Mouse (Mus musculus): ENCODE results near the gene Tmbim1. TPM values are rescaled to one million over a fixed set of nuclear protein-coding genes. Genes with fewer than 3 reads are reported as not detected.
A peak's percentile ranks its signal among the peaks of the same experiment; 100 is the strongest.
"Not testable (repeated sequence)": the region's sequence is repeated elsewhere in the genome, so short reads cannot be mapped to it uniquely, and the experiment has no call there.

The Tmbim1 gene
- polyA plus RNA-seq, 1 experiment from 2014 or later, result 13.4 TPM

- Histone ChIP-seq H3K9ac (no peak overlapping the region), H3K27ac (no peak overlapping the region), H3K27me3 (no peaks in the 10 kb centered on the region), H3K4me3 (no peak overlapping the region), H3K4me1 (peaks cover 21% of the 10 kb centered on the region), H3K36me3 (0 out of 2 replicates have a peak, but pooled peaks cover 3% of the 10 kb centered on the region), H3K4me2 (replicated peaks) (no peak overlapping the region), H3K9me3 (replicated peaks) (no peaks in the 10 kb centered on the region)
- 70% methylated on average over 5 of the region's 5 CpGs for WGBS
- ATAC-seq (ENCODE audit: low FRiP score), result no peak
Observed at GRCm38 (mm10) chr1:74338013-74338412, 32.6 kb upstream of the Tmbim1 start.

- no peaks in the 10 kb centered on the region for H3K27me3 ChIP-seq
- 78% methylated on average over 3 of the region's 3 CpGs for WGBS
- no peak overlapping the region for H3K27ac ChIP-seq
- no peak overlapping the region for H3K9ac ChIP-seq
- H3K4me1 ChIP-seq, result peaks cover 21% of the 10 kb centered on the region
- 0 out of 2 replicates have a peak, but pooled peaks cover 3% of the 10 kb centered on the region for H3K36me3 ChIP-seq
- H3K4me2 ChIP-seq (replicated peaks), result no peak overlapping the region
- no peak for ATAC-seq (ENCODE audit: low FRiP score)
- H3K4me3 ChIP-seq, result no peak overlapping the region
- no peaks in the 10 kb centered on the region for H3K9me3 ChIP-seq (replicated peaks)
Observed at GRCm38 (mm10) chr1:74337241-74337771, 31.9 kb upstream of the Tmbim1 start.

GRCm38 (mm10) chr1:74335436-74336170 lies 30.2 kb upstream of the Tmbim1 start:
- Histone ChIP-seq H3K9me3 (replicated peaks) (no peaks in the 10 kb centered on the region), H3K4me1 (peaks cover 26% of the 10 kb centered on the region), H3K36me3 (0 out of 2 replicates have a peak, but pooled peaks cover 3% of the 10 kb centered on the region), H3K4me2 (replicated peaks) (no peak overlapping the region), H3K9ac (no peak overlapping the region), H3K27me3 (no peaks in the 10 kb centered on the region), H3K27ac (no peak overlapping the region), H3K4me3 (no peak overlapping the region)
- 76% methylated on average over 6 of the region's 6 CpGs for WGBS
- ATAC-seq (ENCODE audit: low FRiP score), result no peak

GRCm38 (mm10) chr1:74335033-74335432 lies 29.6 kb upstream of the Tmbim1 start:
- WGBS, result 63% methylated on average over 4 of the region's 4 CpGs
- no peak for ATAC-seq (ENCODE audit: low FRiP score)
- H3K27me3 ChIP-seq, result no peaks in the 10 kb centered on the region
- no peak overlapping the region for H3K27ac ChIP-seq
- peaks cover 26% of the 10 kb centered on the region for H3K4me1 ChIP-seq
- no peak overlapping the region for H3K4me3 ChIP-seq
- H3K9ac ChIP-seq, result no peak overlapping the region
- H3K36me3 ChIP-seq, result no peaks in the 10 kb centered on the region
- no peak overlapping the region for H3K4me2 ChIP-seq (replicated peaks)
- H3K9me3 ChIP-seq (replicated peaks), result no peaks in the 10 kb centered on the region

- H3K27ac ChIP-seq, result no peak overlapping the region
- H3K4me3 ChIP-seq, result no peak overlapping the region
- no peak overlapping the region for H3K4me2 ChIP-seq (replicated peaks)
- H3K27me3 ChIP-seq, result no peaks in the 10 kb centered on the region
- H3K9me3 ChIP-seq (replicated peaks), result no peaks in the 10 kb centered on the region
- 79% methylated on average over 3 of the region's 3 CpGs for WGBS
- no peak overlapping the region for H3K9ac ChIP-seq
- H3K4me1 ChIP-seq, result peaks cover 26% of the 10 kb centered on the region
- no peak for ATAC-seq (ENCODE audit: low FRiP score)
- no peaks in the 10 kb centered on the region for H3K36me3 ChIP-seq
Observed at GRCm38 (mm10) chr1:74334607-74335006, 29.2 kb upstream of the Tmbim1 start.

GRCm38 (mm10) chr1:74332930-74333329 lies 27.5 kb upstream of the Tmbim1 start:
- no peaks in the 10 kb centered on the region for H3K27me3 ChIP-seq
- peak; percentile 5; the same call in 1 of the 2 replicates for ATAC-seq (ENCODE audit: low FRiP score)
- peak overlapping the region; percentile 72 for H3K4me2 ChIP-seq (replicated peaks)
- peak overlapping the region; percentile 79 for H3K27ac ChIP-seq
- under 1% methylated on average over 9 of the region's 9 CpGs for WGBS
- H3K9ac ChIP-seq, result peak overlapping the region; percentile 72
- H3K9me3 ChIP-seq (replicated peaks), result no peaks in the 10 kb centered on the region
- peaks cover 26% of the 10 kb centered on the region for H3K4me1 ChIP-seq
- H3K36me3 ChIP-seq, result no peaks in the 10 kb centered on the region; the same call in 1 of the 2 replicates
- H3K4me3 ChIP-seq, result peak overlapping the region; percentile 40

- H3K36me3 ChIP-seq, result no peaks in the 10 kb centered on the region; the same call in 1 of the 2 replicates
- H3K4me3 ChIP-seq, result peak overlapping the region; percentile 40
- peak; percentile 98 for ATAC-seq (ENCODE audit: low FRiP score)
Observed at GRCm38 (mm10) chr1:74332241-74332763, 26.9 kb upstream of the Tmbim1 start.

GRCm38 (mm10) chr1:74331046-74331681 lies 25.7 kb upstream of the Tmbim1 start:
- WGBS, result 76% methylated on average over 4 of the region's 4 CpGs
- H3K9me3 ChIP-seq (replicated peaks), result no peaks in the 10 kb centered on the region

More at GRCm38 (mm10) chr1:74332241-74332763, 26.9 kb upstream of the Tmbim1 start:
- Histone ChIP-seq H3K27me3 (no peaks in the 10 kb centered on the region), H3K4me1 (peaks cover 26% of the 10 kb centered on the region), H3K9ac (peak overlapping the region; percentile 72), H3K27ac (peak overlapping the region; percentile 79), H3K4me2 (replicated peaks) (peak overlapping the region; percentile 72), H3K9me3 (replicated peaks) (no peaks in the 10 kb centered on the region)
- whole genome bisulfite sequencing, result 0% methylated on average over 36 of the region's 36 CpGs

GRCm38 (mm10) chr1:74329899-74330431 lies 24.5 kb upstream of the Tmbim1 start:
- Histone ChIP-seq H3K4me3 (no peak overlapping the region), H3K9me3 (replicated peaks) (no peaks in the 10 kb centered on the region), H3K27me3 (no peaks in the 10 kb centered on the region), H3K9ac (no peak overlapping the region), H3K27ac (no peak overlapping the region), H3K4me1 (peaks cover 19% of the 10 kb centered on the region), H3K4me2 (replicated peaks) (no peak overlapping the region), H3K36me3 (no peaks in the 10 kb centered on the region; the same call in 1 of the 2 replicates)
- ATAC-seq (ENCODE audit: low FRiP score), result no peak
- 89% methylated on average over 7 of the region's 7 CpGs for WGBS

More at GRCm38 (mm10) chr1:74331046-74331681, 25.7 kb upstream of the Tmbim1 start:
- Histone ChIP-seq H3K36me3 (no peaks in the 10 kb centered on the region; the same call in 1 of the 2 replicates), H3K4me1 (peaks cover 26% of the 10 kb centered on the region), H3K9ac (no peak overlapping the region), H3K27me3 (no peaks in the 10 kb centered on the region), H3K4me2 (replicated peaks) (no peak overlapping the region), H3K4me3 (no peak overlapping the region), H3K27ac (0 out of 2 replicates have a peak overlapping the region, but pooled peaks have one; percentile 8)
- ATAC-seq (ENCODE audit: low FRiP score), result no peak

- WGBS, result 79% methylated on average over 2 of the region's 2 CpGs
- H3K9ac ChIP-seq; H3K27me3 ChIP-seq; H3K27ac ChIP-seq; H3K4me1 ChIP-seq; H3K4me2 ChIP-seq (replicated peaks); ATAC-seq (ENCODE audit: low FRiP score); H3K9me3 ChIP-seq (replicated peaks); H3K36me3 ChIP-seq; H3K4me3 ChIP-seq: not testable (repeated sequence)
Observed at GRCm38 (mm10) chr1:74326916-74327315, 21.5 kb upstream of the Tmbim1 start.

GRCm38 (mm10) chr1:74321396-74321795 lies 16.0 kb upstream of the Tmbim1 start:
- Histone ChIP-seq H3K36me3 (no peaks in the 10 kb centered on the region), H3K27me3 (no peaks in the 10 kb centered on the region), H3K4me3 (no peak overlapping the region), H3K27ac (no peak overlapping the region), H3K9me3 (replicated peaks) (no peaks in the 10 kb centered on the region), H3K9ac (no peak overlapping the region), H3K4me1 (no peaks in the 10 kb centered on the region), H3K4me2 (replicated peaks) (no peak overlapping the region)
- 82% methylated on average over 3 of the region's 3 CpGs for WGBS
- no peak for ATAC-seq (ENCODE audit: low FRiP score)

- Histone ChIP-seq H3K9me3 (replicated peaks) (no peaks in the 10 kb centered on the region), H3K27ac (no peak overlapping the region), H3K4me1 (no peaks in the 10 kb centered on the region), H3K4me3 (no peak overlapping the region), H3K9ac (no peak overlapping the region), H3K27me3 (no peaks in the 10 kb centered on the region), H3K36me3 (no peaks in the 10 kb centered on the region), H3K4me2 (replicated peaks) (no peak overlapping the region)
- no peak for ATAC-seq (ENCODE audit: low FRiP score)
- 87% methylated on average over 3 of the region's 3 CpGs for WGBS
Observed at GRCm38 (mm10) chr1:74318711-74319110, 13.3 kb upstream of the Tmbim1 start.

Measured in hindbrain, embryonic 12.5 days (tissue).